Mouse (Mus musculus) kidney, embryonic 14.5 days (tissue): ENCODE measurements around the gene March1. TPM values are rescaled to one million over a fixed set of nuclear protein-coding genes. Genes with fewer than 3 reads are reported as not detected.

Experiments
- ATAC-seq: fragments of 200-750 bp; cut with Nextera tagmentation; 2 replicates; pipeline ENCODE4 v1.8.0; 2017; ENCODE audit warnings: moderate number of reproducible peaks, mild to moderate bottlenecking, moderate TSS enrichment, moderate library complexity; ENCODE audit not compliant: low FRiP score, low TSS enrichment
- H3K27ac ChIP-seq: fragments of 300-500 bp; sonication (generic); 2 replicates; pipeline ENCODE4 v1.5.1; 2014; ENCODE audit warnings: low read depth, mild to moderate bottlenecking, low read length, moderate library complexity, mixed read lengths
- H3K27me3 ChIP-seq: fragments of 300-500 bp; sonication (generic); 2 replicates; pipeline ENCODE4 v1.6.1; 2014; ENCODE audit warnings: mild to moderate bottlenecking, low read length; ENCODE audit not compliant: control insufficient read depth, insufficient read depth
- H3K36me3 ChIP-seq: fragments of 300-500 bp; sonication (generic); 2 replicates; pipeline ENCODE4 v1.6.1; 2014; ENCODE audit warnings: low read length, mixed read lengths; ENCODE audit not compliant: control insufficient read depth, insufficient read depth
- H3K4me1 ChIP-seq: fragments of 300-500 bp; sonication (generic); 2 replicates; pipeline ENCODE4 v1.6.1; 2014; ENCODE audit warnings: low read length, mixed read lengths; ENCODE audit not compliant: control insufficient read depth, insufficient read depth
- H3K4me2 ChIP-seq: fragments of 300-500 bp; sonication (generic); replicated peaks from 2 replicates; pipeline ENCODE4 v1.6.1; 2014; ENCODE audit warnings: low read depth, mild to moderate bottlenecking, low read length
- H3K4me3 ChIP-seq: fragments of 300-500 bp; sonication (generic); 2 replicates; pipeline ENCODE4 v1.5.1; 2014; ENCODE audit warnings: mild to moderate bottlenecking, low read length
- H3K9ac ChIP-seq: fragments of 300-500 bp; sonication (generic); 2 replicates; pipeline ENCODE4 v1.6.1; 2014; ENCODE audit warnings: low read depth, mild to moderate bottlenecking, low read length, moderate library complexity
- H3K9me3 ChIP-seq: fragments of 300-500 bp; sonication (generic); 2 replicates; pipeline ENCODE4 v1.6.1; 2016; ENCODE audit warnings: low read length; ENCODE audit not compliant: control insufficient read depth
- polyA plus RNA-seq: library from polyadenylated mRNA; unstranded; fragments of >200 nt; fragmentation: Nextera tagmentation; extraction: Ambion mirVana; gene quantifications from 2 replicates; pipeline ENCODE4 v1.2.1, GENCODE M21; 2014

The March1 gene
- polyA plus RNA-seq, 1 experiment from 2014 or later, result 0.32 TPM

GRCm38 (mm10) chr8:66520576-66520975 lies 902.9 kb downstream of the March1 start:
- Histone ChIP-seq H3K9ac (no peak overlapping the region), H3K4me3 (no peak overlapping the region), H3K4me1 (no peaks in the 10 kb centered on the region), H3K36me3 (no peaks in the 10 kb centered on the region), H3K27me3 (no peaks in the 10 kb centered on the region), H3K9me3 (0 out of 2 replicates have a peak, but pooled peaks cover 2% of the 10 kb centered on the region), H3K27ac (no peak overlapping the region), H3K4me2 (no peak overlapping the region)
- no peak for ATAC-seq
